Mouse (Mus musculus) liver (tissue): ENCODE data around the gene Cyp2w1.

Experiments
- DNase-seq: peaks from one replicate; pipeline ENCODE4 v3.0.0-alpha.2; 2020; ENCODE audit warnings: mixed read lengths

The Cyp2w1 gene

DNA sequence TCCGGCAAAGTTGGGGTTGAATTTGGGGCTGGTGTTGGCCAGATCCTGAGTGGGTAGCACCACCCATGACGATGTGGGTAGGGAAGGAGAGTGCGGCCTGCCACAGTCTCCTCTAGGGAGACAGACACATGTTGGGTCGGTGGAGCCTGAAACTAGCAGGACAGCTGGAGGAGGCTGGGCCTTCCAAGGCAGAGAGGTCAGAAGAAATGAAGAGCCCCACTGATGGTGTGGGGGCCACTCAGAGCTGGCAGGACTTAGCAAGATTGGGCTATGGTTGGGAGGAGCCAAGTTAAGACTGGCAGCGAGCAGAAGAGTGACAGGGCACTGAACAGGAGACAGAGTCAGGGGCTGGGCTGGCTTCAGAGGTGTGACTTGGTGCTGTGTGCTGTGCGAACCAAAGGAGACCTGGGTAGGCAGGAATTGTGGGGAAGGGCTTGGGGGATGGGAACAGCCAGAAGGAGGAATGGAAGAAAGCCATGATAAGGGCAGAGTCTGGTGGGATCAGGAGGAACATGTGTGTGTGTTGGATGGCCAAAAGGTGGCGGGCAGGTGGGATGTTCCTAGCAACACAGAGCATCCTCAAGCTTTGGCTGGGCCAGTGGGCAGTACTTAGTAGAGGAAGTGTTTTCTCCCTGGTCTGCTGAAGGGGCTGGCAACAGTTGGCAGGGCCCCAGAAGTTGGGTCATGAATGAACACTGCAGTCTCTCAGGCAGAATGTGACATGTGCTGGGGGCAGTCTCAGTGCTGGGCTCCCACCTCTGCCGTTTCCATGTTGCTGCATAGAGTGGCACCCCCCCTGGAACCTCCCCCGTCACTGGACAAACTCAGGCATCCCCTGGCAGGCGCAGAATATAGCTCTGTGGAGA is 35.1 kb downstream of the Cyp2w1 start:
- DNase-seq, result peak; percentile 64

DNA sequence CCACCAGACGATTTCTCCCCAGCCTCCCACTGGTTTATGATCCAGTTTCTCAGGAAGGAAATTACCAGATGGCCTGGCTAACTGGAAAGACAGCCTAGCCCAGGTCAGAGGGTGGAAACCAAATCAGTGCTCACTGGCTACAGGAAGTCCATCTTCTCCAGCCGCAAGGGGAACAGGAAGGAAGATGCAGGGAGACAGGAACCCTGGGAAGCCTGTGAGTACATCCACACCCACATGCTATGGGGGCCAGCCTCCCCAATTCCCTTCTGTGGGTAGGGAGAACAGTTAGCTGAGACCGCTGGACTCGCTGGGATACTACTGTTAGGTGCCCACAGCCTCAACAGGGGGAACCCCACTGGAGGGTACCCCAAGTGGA is 35.8 kb downstream of the Cyp2w1 start:
- DNase-seq, result no peak

DNA sequence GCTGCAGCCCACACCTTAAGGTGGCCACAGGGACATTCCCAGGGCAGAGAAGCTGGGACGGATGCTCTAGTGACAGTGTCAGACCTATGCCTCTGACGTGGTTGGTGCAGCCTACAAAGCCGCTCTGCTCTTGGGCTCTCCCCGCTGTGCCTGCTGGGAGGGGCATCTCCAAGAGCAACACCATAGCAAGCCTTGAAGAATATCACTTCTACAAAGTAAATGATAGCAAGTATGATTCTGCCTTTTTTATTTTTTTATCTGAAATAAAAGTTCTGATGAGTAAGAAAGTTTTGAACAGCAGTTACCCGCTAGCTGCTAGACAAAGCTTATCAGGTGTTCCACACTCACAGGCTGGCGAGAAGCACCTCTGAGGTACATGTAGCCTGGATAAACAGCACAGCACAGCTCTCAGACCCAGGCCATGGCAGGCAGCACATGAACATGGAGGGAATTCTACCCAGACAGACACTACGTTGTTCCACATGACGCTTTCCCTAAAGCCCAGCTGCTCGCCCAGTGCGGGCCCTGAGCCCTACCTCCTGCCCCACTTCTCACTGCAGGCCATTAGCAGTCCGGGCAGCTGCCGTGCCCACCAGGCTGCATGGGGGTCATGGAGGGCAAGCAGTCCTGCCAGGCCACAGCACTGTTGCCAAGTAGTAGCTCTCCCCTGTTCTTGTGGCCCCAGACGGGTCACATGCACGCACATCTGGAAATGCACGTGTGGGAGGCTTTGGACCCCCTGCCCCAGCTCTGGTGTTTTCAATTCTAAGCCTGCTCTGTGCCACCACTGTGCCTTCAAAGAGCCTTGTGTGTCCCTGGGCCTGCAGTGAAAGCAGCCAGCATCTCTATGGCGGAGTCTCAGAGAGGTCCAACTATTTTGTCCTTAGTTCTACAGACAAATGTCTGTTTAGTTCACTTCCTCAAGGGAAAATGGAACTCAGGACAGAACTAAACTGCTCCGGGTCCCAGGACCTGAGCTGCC is 36.6 kb downstream of the Cyp2w1 start:
- DNase-seq, result peak; percentile 84

DNA sequence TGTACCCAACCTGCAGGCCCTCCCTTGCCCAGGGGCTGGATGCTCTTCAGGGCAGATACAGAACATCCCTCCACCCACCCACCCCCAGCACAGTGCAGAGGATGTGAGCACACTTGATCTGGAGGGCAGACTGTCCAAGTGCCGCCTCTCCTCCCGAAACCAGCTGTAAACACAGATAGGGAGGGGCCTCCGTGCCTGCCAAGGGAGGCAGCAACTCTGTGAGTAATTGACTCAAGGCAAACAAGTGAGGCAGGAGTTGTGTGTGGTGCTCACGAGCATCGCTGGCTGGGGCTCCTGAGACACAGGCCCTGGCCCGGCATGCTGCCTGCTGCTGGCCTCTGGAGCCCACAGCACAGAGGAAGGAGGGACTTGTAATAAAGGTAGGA is 37.3 kb downstream of the Cyp2w1 start:
- peak; percentile 93 for DNase-seq

DNA sequence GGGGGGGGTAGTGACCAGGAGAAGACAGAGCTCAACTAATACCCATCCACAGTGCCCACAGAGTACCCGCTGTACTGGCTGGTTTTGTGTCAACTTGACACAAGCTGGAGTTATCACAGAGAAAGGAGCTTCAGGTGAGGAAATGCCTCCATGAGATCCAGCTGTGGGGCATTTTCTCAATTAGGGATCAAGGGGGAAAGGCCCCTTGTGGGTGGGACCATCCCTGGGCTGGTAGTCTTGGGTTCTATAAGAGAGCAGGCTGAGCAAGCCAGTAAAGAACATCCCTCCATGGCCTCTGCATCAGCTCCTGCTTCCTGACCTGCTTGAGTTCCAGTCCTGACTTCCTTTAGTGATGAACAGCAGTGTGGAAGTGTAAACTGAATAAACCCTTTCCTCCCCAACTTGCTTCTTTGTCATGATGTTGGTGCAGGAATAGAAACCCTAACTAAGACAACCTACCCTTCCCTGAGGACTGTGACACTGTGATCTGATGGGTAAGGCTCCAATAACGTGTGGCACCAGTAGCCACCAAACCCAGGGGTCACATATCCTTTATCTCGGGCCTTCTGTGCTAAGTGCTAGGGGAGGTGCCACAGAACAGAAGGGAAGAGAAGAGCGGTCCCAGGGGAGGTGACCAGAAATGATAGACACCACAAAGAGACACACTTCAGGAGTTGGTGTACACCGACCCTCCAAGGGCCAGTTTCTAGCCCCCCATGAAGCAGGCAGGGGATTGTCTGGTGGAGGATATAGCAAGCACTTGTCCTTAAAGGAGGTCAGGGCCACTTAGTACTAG is 38.1 kb downstream of the Cyp2w1 start:
- DNase-seq, result peak; percentile 58

DNA sequence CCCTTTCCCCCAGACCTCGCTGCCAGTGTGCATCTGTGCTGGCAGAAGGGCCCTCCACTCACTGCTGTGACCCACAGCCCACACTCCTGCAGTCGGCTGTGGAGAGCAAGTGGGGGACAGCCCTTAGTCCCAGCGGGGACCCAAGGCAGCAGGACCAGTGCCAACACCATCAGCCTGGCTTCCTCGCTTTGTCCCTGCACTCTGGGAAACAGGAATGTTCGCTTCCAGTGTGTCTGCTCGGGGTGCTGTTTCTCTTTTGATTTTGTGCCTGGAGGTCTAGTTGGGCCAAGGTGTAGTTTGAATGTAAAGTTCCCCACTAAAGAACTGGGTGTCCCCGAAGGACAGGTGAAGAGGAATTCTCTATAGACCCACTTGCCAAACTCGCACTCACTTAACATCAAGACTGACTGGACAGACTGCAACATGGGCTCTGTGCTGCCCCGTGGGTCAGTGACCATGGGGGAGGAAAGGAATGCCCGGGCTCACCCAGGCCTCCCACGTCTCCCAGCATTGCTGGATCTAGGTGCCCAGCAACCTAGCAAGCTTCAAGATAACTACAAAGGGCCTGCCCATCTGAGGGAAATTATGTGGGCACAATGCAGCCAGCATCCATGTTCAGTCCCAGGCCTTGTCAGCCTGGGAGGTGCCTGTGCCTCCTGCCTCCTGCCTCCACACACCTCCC is 39.0 kb downstream of the Cyp2w1 start:
- no peak for DNase-seq

DNA sequence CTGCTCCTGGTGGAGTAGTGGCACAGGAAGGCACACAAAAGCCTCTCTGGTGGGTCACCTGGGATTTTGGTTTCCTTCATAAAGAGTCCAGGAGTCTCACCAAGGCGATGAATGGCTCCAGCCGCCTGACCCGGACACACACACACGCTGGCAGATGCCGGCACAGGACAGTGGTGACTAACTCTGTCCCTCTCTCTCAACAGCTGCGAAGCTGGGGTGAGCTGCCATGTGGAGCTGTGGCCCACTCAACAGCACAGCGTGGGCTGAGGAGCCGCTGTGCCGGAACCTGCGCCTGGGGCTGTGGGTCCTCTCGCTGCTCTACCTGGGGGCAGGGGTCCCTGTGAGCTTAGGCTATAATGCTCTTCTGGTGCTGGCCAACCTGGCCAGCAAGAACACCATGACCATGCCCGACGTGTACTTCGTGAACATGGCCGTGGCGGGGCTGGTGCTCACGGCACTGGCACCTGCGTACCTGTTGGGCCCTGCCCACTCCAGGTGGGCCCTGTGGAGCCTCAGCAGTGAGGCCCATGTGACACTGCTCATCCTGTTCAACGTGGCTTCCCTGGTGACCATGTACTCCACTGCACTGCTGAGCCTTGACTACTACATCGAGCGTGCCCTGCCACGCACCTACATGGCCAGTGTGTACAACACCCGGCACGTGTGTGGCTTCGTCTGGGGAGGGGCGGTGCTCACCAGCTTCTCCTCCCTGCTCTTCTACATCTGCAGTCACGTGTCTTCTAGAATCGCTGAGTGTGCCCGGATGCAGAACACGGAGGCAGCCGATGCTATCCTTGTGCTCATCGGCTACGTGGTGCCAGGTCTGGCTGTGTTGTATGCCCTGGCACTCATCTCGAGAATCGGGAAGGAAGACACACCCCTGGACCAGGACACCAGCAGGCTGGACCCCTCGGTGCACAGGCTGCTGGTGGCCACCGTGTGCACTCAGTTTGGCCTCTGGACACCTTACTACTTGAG is 40.1 kb downstream of the Cyp2w1 start:
- no peak for DNase-seq

DNA sequence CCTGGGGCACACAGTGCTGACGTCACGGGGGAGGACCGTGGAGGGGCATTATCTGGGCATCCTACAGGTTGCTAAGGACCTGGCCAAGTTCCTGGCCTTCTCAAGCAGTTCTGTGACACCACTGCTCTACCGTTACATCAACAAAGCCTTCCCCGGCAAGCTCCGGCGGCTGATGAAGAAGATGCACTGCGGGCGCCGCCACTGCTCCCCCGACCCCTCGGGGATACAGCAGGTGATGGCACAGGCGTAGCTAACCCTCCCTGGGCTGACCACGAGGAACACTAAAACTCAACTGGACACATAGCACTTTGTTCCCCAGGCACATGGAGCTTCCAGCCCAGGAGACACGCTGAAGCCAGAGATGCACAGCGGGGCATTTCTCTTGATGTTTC is 40.8 kb downstream of the Cyp2w1 start:
- DNase-seq, result no peak

DNA sequence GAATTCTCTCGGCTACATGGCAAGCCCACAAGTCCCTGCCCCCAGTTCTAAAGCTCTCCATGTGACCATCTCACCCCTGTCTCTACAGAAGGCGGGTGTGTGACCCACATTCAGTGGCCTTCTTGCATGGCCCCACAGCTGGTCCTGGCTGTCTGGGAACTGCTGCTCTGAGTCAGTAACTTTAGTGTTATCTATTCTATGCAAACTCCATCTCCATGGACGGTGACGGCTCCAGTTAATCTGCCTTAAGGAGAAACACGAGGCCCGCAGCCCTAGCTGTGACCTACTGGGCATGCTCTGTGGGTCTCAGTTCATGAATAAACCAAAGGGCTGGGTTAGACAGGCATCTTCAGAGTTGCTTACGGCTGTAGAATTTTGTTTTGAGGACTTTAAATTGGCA is 42.0 kb downstream of the Cyp2w1 start:
- DNase-seq, result peak; percentile 83

DNA sequence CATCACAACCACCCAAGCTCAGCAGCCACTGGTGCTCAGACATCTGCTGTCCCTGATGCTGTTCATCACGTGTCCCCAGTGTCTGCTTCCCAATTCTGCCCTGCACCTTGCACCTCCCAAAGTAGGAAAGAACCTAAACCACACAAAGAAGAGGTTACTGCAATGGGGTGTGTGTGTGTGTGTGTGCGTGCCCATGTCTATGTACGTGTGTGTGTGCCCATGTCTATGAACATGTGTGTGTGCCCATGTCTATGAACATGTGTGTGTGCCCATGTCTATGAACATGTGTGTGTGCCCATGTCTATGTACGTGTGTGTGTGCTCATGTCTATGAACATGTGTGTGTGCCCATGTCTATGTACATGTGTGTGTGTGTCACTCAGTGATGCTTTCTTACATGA is 43.1 kb downstream of the Cyp2w1 start:
- DNase-seq, result no peak

DNA sequence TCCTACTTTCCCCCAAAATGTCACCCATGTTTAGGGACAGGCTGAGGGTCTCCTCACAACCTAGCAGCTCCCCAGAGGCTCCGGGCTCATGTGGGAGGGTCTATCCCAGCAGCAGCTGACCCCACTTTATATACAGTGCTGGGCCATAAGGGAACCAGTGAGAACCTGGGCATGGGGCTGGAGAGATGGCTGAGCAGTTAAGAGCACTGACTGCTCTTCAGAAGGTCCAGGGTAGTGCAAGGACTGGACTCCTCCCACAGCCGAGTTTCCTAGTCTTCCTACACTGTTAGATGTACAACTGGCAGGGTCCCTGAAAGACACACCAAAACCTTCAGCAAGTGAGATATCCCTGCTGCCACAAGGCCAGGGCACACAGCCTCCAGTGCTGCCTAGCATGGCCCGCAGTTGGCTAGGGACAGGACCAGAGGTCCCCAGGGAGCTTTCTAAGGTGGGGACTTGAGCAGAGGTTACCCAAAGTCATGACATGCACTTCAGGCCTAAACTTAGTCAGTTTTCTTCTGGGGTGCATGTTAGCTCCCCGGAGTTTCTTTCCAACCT is 45.0 kb downstream of the Cyp2w1 start:
- DNase-seq, result no peak

DNA sequence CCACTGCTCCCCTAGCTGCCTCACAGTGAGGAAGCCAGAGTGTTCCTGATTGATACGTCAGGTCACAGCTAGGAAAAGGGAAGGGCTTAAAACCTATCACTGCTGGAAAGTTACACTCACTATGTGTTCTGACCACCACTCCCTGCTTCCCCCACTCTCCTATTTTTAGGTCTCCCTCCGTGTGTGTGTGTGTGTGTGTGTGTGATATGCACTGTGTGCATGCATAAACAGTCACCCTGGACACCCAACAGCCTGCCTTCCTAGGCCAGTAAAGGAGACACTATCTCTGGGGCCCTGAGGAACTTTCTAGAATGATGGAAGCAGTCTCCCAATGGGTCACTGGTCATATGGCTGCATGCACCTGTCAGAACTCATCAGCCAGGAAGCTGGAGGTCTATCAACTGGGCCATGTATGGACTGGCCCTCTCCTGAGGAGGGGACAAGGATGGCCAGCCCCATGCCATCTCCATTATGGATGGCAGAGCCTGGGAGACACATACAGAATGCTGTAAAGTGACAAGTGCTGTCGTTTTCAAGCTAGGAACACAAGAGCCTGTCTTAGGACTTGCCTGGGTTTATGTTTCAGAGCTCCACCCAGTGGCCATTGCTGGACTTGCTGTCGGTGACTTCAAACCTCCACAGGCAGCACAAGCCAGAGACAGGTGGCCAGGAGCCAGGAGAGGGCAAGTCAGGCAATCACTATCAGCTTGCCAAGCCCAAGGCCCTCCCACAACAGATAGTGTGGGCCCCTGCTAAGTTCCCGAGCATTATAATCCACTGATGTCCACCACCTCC is 45.7 kb downstream of the Cyp2w1 start:
- peak; percentile 93 for DNase-seq

DNA sequence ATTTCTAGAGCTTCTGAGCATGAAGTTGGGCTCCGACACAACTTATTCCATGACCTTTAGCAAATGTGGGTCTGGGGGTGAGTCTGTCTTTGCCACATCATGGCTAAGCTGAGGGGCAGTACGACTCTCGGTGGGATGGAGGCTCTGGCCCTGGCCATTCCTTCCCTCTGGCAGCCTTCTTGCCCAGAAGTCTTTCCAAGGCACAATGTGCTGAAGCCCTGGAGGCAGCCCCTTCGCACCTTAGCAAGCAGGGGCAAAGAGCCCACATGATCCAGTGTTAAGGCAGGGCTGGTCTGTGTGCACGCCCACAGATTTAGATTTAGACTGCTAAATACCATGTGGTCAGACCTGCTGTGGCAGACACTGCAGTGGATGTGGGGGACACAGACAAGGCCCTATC is 46.4 kb downstream of the Cyp2w1 start:
- DNase-seq, result no peak

DNA sequence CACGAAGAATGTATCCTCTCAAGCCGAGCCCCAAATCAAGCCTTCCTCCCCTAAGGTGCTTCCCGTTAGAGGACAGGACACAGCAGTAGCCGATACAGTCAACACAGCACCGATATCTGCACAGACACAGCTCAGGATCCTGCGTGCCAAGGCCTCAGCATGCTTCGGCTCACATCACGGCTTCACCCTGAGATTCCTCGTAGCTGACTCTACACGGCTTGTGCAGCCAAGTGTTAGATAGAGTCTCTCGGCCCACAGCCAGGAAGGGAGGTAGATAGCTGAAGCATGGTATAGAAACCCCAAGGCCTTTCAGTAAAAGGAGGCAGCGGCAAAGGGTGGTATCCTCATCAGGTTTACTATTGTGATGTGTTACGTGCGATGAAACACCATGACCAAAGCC is 47.6 kb downstream of the Cyp2w1 start:
- DNase-seq, result no peak

DNA sequence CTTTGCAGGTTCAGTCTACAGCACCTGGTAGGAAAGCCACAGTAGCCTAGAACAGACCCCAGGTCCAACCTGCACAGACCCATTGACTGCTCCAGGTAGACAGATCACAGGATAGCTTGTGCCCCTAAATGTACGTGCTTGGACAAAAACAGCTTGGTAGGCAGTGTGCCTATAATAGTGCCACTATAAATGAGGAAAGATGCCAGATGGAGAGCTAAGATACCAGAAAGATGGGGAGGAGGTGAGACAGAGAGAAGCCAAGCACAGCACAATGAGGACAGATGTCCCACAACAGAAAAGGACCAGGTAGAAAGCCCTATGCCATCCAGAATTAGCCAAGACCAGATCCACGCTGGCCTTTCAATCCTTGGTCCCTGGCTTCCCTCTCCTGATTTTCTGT is 49.7 kb downstream of the Cyp2w1 start:
- DNase-seq, result no peak

DNA sequence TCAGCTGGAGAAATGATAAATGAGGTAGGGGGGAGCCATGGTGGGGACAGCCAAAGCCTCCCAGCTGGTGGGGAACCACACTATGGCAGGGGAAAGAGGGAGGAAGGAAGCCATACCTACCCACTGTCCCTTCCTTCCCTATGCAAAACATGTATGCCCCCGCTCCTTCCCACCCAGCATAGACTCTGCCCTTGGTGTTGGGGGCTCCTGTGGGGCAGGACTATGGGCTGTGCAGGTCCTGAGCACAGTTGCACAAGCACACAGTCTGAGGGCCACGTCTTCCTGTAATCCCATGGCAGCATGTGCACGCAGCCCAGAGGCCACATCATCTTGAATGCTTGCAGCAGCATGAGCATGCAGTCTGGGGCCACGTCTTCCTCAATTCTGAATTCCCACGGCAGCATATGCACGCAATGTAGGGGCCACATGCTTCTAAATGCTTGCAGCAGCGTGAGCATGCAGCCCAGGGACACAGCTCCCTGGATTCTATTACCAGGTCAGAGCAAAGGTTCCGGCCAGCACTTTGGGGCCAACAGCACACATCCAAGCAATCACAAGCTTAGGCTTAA is 51.4 kb downstream of the Cyp2w1 start:
- no peak for DNase-seq

DNA sequence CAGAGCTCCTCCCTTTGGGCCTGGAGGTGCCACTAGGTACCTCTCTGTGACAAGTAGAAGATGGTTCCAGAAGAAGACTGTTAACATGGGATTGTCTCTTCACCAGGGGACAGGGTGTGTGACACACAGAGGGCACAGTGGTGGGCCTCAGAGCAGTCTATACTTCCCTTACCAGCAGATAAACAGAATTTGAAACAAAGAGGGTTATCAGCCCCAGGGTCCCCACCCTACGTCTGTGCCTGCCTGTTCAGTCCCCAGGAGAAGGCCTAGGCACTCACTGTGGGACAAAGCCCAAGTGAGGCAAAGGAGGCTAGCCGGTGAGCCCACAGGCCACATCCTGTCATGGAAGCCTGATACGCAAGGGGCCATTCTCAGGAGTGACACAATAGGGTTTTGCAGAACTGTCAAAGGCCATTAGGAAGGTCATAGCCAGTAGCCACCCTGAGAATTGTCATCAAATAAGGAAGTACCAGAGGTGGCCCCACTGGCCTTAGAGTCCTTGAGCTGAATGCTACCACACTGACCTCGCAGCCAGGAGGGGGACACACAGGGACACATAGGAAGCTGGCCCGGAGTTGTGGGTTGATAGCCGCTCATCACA is 52.5 kb downstream of the Cyp2w1 start, which contains the start of gene C130050O18Rik:
TSS of gene C130050O18Rik (plus strand) at position 480 of the 601 bp plus-strand sequence.
- DNase-seq, result no peak

DNA sequence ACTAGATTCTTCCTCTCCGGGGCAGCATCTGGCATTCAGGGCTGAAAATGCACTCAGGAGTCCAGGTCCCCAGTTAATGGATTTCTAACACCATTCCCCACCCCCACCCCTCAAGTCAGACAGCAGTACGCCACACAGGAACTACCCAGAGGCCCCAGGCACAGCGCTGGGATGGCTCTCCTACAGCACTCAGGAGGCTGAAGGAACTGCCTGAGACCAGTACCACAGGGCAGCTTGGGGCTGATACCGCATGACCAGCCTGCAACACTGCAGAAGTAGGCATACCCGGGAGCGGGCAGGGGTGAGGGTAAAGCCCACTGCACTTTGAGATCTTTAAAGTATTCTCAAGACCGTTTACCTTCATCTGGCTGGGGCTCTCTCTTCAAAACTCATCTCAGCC is 53.1 kb downstream of the Cyp2w1 start:
- DNase-seq, result no peak

DNA sequence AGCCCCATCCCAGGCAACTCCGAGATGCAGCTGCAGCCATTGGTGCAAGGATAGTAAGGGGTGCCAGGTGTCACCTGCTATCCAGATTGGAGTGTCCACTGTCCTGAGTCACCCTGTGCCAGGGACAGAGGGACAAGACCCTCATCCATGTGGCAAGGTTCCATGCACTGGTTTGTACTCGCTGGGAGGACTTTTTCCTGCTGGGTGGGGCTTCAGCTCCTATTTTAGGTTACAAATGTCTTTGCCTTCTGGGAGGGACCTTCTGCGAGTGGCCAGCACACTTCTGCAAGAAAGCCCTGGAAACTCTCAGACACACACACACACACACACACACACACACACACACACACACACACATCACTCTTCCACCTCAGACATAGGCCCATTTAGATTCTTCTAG is 53.5 kb downstream of the Cyp2w1 start:
- no peak for DNase-seq
